Mouse (Mus musculus) spleen, adult 12 weeks (tissue): ENCODE measurements around the gene Cenpi.
"Not testable (repeated sequence)": the region's sequence is repeated elsewhere in the genome, so short reads cannot be mapped to it uniquely, and the experiment has no call there.

Source experiments
- DNase-seq: peaks from one replicate; pipeline ENCODE4 v3.0.0; 2022; ENCODE audit warnings: low spot score

Gene Cenpi

DNA sequence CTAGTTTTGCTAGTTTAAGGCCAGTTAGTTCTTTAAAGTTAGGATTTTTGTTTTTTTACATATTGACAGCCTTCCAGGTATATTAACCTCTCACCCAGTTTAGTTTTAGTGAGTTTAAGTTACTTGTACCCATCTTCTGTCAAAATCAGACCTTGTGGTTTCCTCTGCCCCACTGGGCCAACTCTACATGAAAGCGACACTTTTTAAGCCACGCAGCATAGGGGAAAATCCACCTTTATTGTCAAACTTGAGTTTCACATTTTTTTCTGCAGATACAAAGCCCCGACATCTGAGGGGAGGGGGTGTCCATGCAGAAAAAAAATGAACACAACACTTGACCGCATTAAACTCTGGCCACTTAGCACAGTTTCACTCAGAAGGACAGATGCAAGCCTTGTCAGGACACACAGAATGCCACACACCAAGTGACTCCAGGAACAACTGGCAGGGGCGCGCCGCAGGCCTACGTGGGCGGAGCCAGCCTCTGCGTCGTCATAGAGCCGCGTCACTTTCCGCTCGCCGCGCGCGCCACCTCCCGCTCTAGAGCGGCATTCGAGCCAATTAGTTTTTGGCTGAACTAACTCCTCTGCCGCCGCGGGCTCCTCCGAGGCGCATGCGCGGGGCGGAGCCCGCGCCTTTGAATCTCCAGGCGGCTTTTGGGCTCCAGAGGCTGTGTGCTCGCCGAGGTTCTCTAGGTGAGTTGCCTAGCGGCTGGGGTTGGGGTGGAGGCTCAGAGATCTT, at the start of gene Cenpi:
Cenpi (plus strand) TSS at position 551 of the 741 bp plus-strand sequence.
- DNase-seq, result peak; percentile 81

DNA sequence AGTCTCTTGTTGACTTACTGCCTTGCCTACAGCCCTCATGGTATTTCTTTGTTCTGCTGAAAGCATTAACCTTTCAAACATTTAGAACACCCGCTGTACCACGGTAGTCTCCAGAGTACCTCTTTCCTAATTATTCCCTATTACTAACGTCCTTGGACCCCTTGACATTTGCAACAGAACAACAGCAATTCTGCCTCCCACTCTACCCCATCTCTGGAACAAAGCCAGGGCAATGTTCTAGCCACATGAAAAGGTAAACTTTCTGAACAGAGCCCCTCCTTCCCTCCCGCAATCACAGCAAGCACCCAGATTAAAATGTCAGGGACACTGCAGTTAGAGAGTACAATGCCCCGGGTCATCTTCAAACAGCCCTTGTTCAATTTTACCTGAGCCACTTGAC, 46.7 kb upstream of the Cenpi start:
- DNase-seq, result no peak

DNA sequence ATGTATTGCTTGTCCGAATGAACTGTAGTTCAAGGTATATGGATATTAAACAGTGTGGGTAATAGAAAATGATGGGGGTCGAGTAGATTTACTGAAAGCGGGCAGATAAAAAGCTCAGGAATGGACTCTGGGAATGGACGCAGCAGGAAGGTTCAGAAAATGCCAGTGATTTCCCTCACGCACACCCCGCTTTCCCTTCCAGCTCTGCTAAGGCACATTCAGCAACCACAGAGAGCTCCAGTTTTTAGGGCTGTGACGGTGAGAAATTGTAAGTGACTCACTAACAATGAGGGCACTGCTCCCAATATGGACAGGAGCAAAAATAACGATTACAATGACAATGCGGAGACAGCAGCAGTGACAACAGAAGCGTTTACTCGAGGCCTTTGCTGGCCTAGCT, 45.8 kb upstream of the Cenpi start:
- no peak for DNase-seq

DNA sequence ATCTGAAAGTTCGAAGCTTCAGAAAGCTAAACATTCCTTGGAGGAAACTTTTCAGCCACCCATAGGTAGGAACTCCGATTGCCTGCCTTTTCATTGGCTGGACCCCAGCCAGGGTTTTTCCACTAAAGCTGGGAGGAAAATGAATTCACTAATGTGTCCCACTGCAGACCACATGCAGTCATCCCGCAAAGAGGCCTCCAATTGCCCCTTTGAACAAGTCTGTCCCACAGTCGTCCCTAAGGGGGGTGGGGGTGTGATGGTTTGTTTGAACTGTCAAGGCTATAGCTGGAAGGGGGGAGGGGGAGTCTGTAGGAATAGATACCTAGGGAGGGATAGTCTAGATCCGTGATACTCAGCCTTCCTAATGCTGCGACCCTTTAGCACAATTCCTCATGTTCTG, 32.2 kb upstream of the Cenpi start:
- no peak for DNase-seq

DNA sequence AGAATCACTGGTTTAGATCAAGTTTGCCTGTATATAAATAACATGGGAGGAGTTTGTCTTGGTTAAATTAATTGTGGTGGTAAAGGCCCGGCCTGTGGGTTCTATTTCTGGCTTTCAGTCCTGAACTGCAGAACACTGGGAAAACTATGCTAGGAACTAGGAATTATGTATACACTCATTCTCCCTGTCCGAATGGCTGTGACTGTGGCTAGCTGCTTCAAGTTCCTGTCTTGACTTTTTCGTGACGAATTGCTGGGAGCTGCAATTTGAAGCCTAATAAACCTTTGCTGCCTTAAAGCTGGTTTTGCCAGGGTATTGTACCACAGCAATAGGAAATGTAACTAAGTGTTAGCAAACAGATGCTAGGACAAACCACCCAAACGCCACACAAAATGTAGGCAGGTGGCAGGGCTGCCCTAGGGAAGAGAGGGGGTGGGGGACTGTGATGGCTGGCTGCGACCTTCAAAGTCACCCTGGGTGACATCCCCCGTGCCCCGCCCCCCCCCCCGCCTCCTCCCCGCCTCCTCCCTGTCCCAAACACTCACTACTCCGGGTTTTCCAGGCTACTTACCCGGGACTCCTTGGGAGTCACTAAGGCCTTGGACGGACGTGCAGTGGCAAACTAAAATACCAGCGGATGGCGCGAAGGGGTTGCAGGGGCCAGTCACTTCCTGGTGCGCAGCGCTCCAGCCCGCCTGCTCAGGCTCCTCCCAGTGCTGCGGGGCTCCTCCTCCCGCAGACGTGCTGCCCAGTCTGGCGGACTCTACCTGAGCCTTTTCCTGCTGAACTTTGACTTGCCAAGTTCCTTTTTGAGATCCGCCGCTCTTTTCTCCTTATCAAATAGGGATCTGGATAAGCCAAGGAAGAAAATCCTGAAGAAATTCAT, 31.4 kb upstream of the Cenpi start, which contains the start of gene Trmt2b:
Trmt2b (minus strand) TSS at position 710 of the 886 bp plus-strand sequence.
- peak; percentile 57 for DNase-seq

DNA sequence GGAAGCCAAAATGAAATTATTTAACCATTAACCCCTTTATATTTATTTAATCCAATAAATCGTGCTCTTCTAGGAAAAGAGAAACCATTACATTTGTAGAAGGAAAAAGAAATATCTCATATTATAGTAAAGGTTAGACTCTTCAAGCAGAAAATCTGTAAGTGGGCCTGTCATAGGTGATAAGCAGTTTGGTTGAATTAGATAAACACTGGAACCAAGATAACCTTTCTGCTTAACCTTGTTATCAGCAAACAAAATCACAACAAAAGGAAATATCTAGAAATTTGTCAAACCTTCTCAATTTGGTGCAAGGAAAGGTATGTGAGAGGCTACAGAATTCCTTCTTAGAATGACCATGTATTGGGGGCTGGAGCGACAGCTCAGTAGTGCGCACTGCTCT, 27.4 kb upstream of the Cenpi start:
- DNase-seq, result no peak

DNA sequence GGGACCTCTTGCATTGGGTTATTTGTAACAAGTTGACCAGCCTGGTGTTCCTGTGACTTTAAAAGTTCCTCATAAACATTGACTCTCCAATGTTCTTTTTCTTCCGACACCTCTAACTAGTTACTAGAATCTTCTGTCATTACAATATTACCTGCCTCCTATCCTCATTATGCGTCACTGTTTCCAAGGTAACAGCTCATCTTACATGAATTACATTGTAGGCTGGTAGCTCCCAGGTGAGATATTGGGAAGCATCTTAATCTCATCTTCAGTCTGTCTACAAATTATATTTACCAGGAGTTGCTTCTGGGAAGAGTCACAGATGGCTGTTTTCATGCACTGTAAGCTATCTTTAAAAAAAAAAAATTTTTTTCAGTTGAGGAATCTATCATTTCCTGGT, 22.8 kb upstream of the Cenpi start:
- no peak for DNase-seq

DNA sequence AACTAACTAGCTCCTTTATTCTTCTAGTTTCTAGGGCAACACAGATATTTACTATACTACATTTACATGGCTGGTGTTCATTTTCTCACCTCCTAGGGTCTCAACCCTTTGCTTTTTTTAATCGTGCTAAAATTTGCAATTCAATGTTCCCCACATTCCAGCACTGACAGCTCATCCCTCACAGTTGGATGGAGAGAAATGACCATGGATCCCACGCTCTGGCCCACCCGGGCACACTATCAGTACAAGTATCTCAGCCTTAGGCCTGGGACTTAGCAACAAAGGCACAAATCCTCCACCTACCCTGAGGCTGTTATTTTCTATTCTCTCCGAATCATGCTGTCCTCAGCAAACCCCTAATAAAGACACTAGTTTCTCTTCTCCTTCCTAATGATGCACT, 22.1 kb upstream of the Cenpi start:
- no peak for DNase-seq

DNA sequence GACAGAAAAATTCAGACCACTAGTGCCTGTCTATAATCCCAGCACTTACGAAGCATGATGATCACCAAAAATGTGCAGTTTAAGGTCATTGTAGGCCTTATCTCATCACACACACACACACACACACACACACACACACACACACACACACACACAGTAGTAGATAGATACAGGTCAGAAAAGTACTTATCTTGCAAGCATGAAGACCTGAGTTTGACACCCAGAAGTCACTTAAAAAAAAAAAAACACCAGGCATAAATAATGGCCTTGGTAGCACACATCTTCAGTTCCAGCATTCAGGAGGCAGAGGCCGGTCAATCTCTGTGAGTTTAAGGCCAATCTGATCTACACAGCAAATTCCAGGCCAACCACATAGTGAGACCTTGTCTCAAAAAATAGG, 20.6 kb upstream of the Cenpi start:
- no peak for DNase-seq

DNA sequence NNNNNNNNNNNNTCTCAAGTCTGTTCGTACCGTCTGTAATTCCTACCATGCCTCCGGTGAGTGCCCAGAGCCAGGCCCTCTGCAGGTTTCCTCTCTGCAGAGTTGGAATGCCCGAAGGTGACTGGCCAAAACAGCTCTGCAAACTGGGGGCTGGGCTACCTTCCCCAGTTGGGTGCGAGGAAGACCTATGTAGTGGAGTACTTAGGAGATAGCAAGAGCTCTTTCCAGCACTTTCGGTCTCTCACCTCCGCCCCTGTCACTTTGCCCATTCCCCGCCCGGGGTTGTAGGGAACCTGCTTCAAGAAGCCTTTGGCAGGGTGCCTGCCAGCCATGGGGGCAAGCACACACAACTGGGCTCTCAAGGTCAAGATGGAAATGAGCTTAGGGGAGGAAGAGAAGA, 11.6 kb upstream of the Cenpi start:
- no peak for DNase-seq

DNA sequence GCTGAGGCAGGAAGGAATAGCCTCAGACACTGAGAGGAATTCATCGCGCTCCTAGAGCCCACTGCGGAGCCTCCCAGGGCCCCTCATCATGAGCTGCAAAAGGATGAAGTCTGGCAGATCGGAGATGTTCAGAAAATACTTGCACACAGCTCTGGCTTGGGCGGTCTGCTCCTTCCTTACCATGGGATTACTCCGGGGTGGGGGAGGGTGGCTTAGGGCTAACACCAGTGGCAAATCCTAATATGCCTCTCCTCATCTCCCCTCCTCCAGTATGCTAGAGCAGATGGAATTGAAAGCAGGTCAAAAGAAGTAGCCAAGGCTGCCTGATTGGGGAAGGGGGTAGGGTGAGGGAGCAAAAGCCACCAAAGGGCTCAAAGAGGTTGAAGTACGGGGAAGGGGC, 11.1 kb upstream of the Cenpi start:
- no peak for DNase-seq

DNA sequence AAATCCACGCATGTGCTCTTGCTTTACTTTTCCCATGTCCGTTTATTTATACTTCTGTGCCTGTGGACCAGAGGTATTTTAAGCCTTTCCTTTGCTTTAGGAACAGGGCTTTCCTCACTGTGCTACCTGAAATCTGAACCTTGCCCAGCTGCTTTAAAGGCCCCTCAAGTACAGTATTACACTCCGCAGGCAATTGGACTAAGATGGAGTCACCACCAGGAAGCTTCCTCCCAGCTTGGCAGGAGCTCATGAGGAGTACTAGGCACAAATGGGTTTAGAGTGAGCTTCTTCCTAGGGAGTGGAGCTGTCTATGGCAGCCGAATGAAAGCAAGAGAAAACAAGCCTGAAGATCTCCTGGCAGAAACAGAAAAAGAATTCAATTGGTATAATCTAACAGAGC, 10.7 kb upstream of the Cenpi start:
- no peak for DNase-seq

DNA sequence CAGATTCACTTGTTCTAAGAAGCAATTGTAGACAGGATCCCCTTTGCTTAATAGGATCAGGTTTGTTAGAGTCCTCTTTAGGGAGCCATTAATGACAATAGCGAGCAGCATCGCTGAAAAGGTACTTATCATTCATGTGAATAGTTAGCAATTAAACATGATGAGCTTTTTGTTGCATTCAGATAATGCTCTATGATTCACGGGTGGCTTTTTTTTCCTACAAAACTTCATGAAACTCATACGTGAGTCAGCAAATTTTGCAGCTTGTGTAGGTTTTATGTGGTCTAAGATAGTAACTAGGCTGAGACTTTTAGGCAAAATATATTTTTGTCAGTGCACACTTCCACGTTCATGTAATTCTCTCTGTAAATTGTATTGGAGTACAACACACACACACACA, 7.7 kb upstream of the Cenpi start:
- DNase-seq, result no peak

DNA sequence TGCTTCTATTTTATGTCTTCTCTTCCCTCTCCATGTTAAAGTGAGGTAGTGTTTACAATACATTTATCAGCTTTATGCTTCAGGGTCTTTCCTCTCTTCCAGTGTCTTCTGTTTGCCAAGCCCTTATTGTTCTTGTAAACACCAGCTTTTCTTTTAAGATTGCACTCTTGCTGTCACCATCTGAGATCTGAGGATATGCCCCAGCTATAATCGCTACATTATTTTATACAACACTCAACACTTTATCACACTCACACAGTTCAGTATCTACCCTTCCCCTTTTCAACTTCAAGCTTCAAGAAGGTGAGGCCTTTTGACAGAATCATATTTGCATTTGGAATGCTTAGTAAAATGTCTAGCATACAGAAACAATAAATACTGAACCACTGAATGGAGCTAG, 4.6 kb upstream of the Cenpi start:
- no peak for DNase-seq

DNA sequence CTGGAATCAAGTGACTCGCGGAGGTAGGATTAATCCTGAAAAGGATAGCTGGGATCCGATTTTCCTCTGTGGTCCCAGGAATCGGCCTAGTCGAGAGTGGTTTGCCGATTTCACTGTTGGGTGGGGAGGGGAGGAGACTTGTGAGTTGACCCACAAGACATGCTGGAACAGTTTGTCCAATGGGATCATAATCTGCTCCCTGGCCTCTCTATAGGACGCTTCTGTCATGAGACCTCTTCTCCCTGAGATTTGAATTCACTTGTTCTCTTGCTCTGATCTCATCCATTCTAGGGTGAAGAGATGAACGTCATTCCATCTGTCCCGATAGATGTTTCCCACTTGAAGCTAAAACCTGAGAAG, 371 bp downstream of the Cenpi start:
- DNase-seq, result no peak

DNA sequence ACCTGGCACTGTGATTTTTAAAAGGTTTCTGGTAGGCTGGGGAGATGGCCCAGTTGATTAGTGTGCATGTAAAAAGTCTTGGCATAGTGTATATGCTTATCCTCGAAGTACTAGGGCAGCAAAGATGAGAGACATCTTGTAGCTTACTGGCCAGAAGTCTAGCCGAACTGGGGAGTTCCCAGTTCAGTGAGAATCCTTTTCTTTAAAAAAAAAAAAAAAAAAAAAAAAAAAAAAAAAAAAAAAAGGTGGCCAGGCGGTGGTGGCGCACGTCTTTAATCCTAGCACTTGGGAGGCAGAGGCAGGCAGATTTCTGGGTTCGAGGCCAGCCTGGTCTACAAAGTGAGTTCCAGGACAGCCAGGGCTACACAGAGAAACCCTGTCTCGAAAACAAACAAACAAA, 3.3 kb downstream of the Cenpi start:
- DNase-seq, result not testable (repeated sequence)

DNA sequence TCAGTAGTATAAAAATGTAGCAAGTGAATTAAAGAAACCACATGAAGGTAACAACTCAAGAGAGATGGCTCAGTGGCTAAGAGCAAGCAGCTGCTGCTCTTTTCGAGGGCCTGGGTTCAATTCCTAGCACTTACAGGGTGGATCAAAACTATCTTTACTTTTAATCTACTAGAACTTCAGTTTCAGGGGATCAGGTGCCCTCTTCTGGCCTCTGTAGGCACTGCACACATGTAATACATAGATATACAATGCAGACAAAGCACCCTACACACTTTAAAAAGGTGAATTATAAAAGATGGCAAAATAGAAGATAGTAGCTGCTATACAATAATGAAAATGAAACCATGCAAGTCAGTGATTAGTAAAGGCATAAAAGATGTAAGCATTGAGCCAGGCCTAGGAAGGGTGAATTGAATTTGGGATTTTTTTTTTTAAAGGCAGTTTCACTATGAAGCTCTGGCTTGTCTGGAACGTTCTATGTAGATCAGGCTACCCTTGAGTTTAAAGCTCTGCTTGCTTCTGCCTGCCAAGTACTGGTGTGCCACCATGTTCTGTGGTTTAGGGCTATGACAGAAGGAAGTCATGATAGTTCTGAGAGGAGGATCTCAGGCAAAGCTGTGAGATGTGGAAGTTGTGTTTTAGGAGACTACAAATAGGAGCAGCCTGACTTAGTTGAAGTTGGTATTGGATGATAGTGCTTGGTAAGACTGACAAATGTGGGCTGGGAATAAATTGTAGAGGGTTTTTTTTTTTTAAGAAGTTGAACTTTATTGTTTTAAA, 11.5 kb downstream of the Cenpi start:
- no peak for DNase-seq

DNA sequence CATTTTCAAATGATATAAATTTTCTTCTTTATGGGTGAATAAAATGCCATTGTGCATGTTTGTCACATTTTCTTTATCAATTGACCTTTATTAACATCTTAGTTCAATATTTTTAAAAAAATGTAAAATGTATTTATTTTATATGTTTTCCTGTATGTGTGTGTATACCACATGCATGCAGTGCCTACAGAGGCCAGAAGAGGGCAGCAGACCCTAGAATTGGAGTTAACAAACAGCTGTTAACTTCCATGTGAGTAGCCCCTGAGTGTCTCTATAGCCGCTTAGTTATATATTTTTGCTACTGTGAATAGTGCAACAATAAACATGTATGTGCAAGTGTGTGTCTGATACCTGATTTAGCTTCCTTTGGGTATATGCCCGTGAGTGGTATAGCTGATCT, 25.4 kb downstream of the Cenpi start:
- DNase-seq, result peak; percentile 5

DNA sequence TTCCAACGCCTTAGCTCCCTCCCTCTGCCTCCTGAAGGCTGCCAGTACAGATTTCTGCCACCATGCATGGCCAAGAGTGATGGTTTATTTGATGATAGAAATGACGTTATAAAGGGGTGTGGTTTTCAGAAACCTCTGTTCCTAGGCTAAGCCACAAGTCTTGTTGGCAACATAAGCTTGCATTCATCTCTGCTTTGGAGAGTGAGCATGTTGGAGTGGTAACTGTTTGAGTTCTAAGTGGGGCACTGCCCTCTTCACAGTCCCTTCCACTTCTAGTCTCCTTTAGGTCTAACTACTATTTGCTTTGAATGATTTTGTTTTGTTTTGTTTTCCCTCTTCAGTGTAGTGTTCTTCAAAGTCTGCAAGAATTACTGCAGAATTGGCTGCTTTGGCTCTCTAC, 34.9 kb downstream of the Cenpi start:
- no peak for DNase-seq

DNA sequence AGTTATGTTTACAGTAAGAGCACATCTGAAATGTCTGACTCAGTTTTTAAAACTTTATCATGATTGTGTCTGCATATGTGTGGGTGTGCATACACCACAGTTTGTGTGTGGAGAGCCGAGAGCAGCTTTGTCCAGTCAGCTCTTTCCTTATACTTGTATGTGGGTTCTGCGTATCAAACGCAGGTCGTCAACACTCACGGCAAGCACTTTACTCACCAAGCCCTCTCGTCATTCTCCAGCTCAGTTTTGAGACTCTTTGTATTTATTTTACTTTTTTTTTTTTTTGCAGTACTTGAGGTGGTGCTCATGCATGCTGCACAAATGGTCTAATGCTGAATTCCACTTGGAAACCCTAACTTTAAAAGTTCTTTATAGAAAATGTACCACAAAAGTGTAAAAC, 42.3 kb downstream of the Cenpi start:
- DNase-seq, result no peak

DNA sequence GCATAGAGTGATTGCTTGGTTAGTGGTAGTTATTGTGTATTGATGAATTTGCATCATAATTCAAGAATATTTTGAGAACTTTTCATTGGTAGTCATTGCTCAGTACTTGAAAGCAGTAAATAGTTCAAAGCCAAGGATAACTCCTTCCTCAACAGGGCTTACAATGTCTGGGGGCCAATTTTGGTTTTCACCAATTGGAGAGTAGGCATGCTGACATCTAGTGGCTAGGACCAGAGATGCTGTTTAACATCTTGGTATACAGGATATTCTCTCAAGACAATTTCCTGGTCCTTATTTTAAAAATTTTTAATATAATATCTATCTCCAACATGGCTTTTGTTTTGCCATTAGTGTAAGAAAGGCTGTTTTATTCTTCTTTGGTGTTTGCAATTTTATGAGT, 46.0 kb downstream of the Cenpi start:
- DNase-seq, result no peak

DNA sequence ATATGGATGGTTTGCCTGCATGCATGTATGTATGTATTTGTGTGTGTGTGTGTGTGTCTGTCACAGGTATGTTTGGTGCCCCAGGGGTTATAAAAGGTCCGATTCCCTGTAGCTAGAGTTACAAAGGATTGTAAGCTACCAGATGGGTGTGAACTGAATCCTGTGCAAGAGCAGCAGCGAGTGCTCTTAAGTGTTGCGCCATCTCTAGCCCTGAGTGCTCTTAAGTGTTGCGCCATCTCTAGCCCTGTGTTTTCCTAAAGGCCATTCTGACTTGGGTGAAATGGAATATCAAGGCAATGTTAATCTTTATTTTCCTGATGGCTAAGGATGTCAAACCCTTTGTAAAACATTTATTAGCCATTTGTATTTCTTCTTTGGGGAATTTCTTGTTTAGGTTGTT, 51.5 kb downstream of the Cenpi start:
- DNase-seq, result no peak

DNA sequence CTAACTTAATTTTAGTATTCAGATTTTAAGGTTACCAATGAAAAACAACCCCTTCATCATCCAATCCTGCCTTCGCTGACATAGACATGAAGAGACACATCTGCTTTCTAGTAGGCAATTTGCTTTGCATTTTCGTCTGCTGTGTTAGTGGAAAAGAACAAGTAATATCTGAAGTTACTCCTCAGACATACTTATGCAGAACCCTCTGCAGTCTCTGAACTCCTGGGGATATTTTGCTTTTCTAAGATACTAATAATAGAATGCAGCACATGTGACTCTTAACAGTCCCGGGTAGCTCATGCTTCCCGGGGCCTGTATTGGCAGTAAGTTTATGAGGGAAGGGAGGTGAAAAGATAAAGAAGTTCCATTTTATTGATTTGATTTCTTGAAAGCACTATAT, 54.3 kb downstream of the Cenpi start:
- no peak for DNase-seq
